Mouse (Mus musculus) layer of hippocampus, postnatal 14 days (tissue): ENCODE data around the gene Cldn10. TPM values are rescaled to one million over a fixed set of nuclear protein-coding genes. Genes with fewer than 3 reads are reported as not detected.
"Not testable (repeated sequence)": the region's sequence is repeated elsewhere in the genome, so short reads cannot be mapped to it uniquely, and the experiment has no call there.

Experiments used
- DNase-seq, 2 experiments: peaks; one replicate each; pipeline ENCODE4 v3.0.0; 2021 to 2022; ENCODE audit warnings: low spot score in 2 of 2, mixed read lengths in 1 of 2
- total RNA-seq, 2 experiments: library from RNA; stranded (reverse); gene quantifications; 2 replicates each; pipeline ENCODE4 v1.2.3; 2021

Gene Cldn10
- total RNA-seq, 2 experiments from 2014 or later, result 26.4 to 26.6 TPM

DNA sequence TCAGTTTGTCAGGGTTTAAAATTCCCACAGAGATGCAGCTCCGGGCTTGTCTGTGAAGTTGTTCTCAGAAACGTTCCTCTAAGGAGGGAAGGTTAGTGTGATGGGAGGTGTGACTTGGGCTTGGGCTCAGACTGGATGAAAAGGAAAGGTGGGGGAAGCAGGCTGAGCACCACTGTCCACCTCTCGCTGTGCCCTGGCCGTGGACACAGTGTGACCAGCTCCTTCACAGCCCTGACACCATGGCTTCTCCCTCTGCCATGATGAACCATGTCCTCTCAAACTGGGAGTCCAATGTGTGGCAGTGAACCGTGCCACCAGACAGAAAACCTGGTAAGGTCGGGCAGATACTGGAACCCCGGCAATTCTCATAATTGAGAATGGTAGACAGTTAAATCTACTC, 6.1 kb upstream of the Cldn10 start:
- DNase-seq, result no peak

- DNase-seq, result no peak
These were observed 5.5 kb upstream of the Cldn10 start for GRCm38 (mm10) chr14:118782241-118782640.

GRCm38 (mm10) chr14:118783326-118783935, 4.3 kb upstream of the Cldn10 start:
- DNase-seq, result no peak

DNA sequence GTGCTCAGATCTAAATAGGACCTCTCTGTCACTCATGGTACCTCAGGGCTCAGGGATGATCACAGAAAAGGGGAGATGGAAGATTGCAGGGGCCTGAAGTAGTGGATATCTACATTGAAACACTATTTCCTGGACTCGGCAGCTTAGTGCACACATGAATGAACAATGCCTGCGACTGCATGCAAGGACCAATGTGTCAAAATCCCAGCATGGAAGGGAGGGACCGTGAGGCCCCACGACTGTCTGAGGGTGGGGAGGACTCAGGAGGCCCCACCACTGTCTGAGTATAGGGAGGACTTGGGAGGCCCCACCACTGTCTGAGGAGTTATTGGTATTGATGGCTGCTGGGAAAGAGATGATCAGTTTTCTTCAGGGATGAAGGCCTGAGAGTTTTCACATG, 2.5 kb downstream of the Cldn10 start:
- no peak for DNase-seq

DNA sequence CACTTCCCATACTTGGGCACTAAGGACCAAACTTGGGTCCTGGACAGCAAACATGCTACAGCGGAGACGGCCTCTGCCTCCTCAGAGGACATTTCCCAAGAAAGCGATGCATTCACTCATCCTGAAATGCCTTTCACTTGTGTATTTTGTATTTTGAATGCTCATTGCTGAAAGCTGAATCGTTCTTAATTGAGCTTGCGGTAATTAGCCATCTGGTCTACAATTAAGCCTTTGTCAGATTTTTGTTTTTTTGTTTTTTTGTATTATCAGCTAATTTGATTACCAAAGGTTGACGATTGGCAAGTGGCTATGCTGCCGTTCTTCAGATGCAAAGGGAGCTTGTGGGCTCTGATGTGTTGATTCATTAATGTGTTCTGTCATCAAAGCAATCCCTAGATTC, 5.2 kb downstream of the Cldn10 start:
- peak in 1 of 2 experiments; percentile 46 for DNase-seq

DNA sequence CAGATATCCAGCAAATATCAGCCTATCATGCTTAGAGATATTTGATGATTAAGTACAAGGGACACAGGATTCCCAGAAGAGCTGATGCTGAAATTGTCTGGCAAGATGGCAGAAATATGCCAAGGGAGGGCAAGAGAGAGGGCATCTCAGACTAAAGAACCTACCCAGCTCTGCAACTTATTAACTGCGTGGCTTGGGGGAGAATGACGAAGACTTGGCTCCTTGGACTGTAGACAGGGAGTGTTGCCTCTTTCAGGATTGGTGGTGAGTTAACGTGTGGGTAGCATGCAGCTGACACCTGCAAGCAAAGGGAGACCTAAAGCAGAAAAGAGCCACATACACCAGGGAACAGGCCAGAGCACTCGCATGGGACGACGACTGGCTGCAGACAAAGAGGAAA, 5.7 kb downstream of the Cldn10 start:
- no peak for DNase-seq

GRCm38 (mm10) chr14:118794196-118794595, 6.5 kb downstream of the Cldn10 start:
- no peak for DNase-seq

GRCm38 (mm10) chr14:118794893-118795292, 7.2 kb downstream of the Cldn10 start:
- no peak for DNase-seq

DNA sequence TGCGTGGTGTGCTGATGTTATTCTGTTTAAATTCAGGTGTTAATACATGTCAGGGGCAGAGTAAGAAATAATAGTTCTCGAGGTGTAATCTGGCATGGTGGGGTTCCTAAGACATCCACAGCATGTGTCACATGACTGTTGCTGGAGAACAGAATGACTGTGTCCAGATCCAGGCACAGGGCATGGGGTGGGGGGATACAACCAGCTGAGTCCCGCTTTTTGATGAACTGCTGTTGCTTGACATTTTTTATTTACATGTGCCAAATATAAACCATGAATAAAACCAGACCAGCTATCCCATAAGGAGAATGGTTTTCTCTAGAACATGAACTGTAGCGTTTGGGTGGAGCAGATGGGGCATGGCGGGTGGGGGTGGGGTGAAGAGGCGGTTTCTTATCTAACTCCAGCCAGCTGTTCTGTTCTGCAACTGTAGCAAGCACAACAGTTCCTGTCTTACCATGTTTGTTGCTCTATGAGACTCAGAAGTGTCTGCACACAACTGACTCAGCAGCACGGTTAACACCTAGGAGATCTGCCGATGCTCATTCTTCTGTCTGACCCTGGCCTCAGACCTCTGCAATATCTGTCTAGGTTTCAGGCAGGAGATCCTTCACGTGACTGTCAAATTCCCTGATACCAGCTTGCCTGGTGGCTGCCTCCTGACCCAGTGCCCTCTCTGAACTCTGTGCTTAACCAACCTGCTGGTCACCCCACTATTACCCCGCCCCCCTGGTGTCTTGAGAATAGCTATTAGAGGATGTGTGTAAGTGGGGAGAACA, 8.4 kb downstream of the Cldn10 start:
- no peak for DNase-seq

DNA sequence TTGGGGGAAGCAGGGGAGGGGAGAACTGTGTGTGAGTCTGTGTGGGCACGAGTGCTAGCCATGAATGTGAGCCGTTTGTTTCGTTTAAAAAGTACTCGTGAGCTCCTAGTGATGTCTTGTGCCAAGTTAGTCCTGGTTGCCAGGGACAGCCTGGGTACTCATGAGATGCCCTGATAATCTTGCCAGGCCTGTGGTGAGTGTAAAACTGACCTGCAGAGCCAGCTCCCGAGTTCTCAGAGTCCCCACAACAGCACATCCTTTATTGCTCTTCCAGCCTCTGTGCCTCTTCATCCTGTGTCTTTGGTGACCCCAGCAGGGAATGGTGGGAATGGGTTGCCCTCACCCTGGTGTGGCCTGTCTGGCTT, 9.0 kb downstream of the Cldn10 start:
- no peak for DNase-seq

DNA sequence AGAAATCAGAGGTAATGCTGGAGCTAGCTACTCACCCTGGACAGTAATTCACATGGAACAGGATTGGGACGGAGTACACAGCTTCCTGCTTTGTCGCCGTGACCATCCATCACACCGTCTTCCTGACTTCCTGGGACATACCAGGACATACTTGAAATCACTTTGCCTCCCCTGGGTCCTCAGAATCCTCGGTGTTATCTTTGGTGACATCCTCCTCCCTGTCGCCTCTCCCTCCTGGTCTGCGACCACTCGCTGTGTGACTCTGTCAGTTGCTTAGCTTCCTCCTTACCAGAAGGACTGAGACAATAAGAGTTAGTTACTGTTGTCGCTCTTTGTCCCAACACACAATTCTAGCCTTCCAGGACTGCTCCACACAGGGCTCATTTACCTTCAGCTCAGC, 9.6 kb downstream of the Cldn10 start:
- no peak for DNase-seq

- DNase-seq, result peak; percentile 21 to 41
These were observed 12.2 kb downstream of the Cldn10 start for GRCm38 (mm10) chr14:118799918-118800317.

GRCm38 (mm10) chr14:118803936-118804335, 16.2 kb downstream of the Cldn10 start:
- DNase-seq, result no peak

DNA sequence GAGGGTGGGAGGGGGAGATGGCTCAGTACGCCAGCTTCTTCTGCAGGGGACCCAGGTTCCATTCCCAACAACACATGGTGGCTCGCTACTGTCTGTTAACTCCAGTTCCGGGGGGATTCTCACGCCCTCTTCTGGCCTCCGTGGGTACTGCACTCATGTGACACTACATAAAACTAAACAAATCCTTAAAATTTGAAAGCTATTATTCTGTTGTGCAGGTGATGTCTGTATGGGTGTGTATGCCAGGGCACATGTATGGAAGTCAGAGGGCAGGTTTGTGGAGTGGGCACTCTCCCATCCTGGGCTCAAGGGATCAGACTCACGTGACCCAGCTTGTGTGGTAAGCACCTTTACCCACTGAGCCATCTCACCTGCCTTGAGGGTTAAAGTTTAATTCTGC, 16.6 kb downstream of the Cldn10 start:
- no peak for DNase-seq

DNA sequence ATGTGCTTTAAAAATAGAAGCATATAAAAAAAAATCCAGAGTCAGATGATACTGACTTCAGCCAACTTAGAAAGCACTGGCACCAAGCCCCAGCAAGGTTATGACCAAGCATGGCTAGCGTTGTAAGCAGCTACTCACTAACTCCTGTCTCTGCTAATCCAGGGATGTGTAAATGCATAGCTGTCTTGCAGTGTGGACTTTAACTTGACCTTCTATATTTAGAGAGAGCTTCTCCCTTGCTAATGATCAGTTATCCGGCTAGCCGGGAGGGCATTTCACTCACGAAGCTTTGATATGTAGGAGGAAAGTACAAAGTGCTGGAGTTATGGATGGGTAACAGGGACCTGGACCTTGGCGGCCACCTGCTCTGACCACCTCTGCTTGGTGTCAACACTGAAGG, 19.9 kb downstream of the Cldn10 start:
- no peak for DNase-seq

DNA sequence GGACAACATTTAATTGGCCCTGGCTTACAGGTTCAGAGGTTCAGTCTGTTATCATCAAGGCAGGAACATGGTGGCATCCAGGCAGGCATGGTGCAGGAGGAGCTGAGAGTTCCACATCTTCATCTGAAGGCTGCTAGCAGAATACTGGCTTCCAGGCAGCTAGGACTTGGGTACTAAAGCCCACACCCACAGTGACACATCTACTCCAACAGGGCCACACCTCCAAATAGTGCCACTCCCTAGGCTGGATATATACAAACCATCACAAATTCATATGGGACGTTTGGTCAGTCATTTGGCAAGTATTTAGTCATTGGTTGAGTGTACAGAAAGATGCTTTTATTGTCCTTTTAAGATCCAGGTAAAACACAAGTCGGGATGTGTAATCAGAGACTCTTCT, 20.5 kb downstream of the Cldn10 start:
- DNase-seq, result not testable (repeated sequence)

GRCm38 (mm10) chr14:118809686-118810085, 22.0 kb downstream of the Cldn10 start:
- DNase-seq, result no peak

- not testable (repeated sequence) for DNase-seq
These were observed 23.5 kb downstream of the Cldn10 start for GRCm38 (mm10) chr14:118811256-118811655.

DNA sequence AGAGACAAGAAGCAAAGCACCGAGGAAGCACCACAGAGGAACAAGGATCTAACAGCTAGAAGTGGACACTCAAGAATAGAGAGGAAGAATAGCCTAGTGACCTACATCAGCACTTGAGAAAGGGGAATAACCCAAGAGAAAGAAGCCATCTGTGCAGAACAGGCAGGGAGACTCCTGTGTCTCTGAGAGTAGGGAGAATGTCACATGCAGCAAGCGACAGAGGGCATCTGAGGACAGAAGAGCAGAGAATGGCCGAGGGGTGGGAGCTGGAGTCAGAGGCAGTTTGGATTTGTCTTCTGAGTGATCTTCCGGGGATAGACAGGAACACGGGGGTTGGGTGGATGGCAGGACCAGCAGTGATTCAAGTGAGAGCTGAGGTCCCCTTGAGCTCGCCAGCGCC, 25.4 kb downstream of the Cldn10 start:
- DNase-seq, result no peak

DNA sequence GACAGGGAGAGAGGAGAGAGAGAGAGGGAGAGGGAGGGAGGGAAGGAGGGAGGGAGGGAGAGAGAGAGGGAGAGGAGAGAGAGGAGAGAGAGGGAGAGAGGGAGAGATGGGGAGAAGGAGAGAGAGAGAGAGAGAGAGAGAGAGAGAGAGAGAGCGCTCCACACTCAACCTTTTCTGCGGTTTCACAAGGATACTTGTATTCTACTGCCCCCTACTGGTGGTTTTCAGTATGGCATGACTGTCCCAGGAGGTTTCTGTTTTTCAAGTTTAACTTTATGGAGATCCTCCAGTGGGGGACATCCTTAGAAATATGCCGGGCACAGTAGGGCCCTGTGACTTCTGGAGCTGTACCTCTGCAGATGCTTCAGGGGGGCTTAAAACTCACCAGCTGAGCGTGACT, 28.8 kb downstream of the Cldn10 start:
- peak; percentile 34 to 57 for DNase-seq

GRCm38 (mm10) chr14:118820111-118820510, 32.4 kb downstream of the Cldn10 start:
- peak; percentile 52 to 87 for DNase-seq

- no peak for DNase-seq
These were observed 35.1 kb downstream of the Cldn10 start for GRCm38 (mm10) chr14:118822816-118823215.

- DNase-seq, result no peak
These were observed 35.6 kb downstream of the Cldn10 start for GRCm38 (mm10) chr14:118823313-118823712.
